Mouse (Mus musculus): ENCODE data around the gene Rhcg.

The Rhcg gene

DNA sequence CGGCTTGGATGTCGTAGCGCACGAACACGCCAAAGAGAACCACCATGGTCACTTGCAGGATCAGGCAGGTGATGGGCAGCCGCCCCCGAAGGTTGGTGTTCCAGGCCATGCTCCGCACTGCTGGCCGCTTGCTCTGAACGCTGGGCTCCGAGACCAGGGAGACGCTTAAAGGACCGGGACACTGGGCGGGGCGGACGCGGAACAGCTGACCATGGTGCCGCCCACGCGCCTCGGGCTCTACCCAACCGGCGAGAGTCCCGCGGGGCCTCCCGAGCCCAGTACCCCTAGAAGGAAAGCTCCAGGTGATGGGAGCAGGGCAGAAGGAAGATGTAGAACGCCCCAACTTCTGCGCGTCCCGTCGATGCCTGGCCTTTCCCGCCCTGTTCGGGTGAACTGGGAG is at the start of gene Rhcg:
Gene Rhcg (minus strand): TSS at position 240 of the 400 bp plus-strand sequence.
- no peak for DNase-seq

GRCm38 (mm10) chr7:79666690-79667089 is 49.2 kb upstream of the Rhcg start:
- DNase-seq = no peak

DNA sequence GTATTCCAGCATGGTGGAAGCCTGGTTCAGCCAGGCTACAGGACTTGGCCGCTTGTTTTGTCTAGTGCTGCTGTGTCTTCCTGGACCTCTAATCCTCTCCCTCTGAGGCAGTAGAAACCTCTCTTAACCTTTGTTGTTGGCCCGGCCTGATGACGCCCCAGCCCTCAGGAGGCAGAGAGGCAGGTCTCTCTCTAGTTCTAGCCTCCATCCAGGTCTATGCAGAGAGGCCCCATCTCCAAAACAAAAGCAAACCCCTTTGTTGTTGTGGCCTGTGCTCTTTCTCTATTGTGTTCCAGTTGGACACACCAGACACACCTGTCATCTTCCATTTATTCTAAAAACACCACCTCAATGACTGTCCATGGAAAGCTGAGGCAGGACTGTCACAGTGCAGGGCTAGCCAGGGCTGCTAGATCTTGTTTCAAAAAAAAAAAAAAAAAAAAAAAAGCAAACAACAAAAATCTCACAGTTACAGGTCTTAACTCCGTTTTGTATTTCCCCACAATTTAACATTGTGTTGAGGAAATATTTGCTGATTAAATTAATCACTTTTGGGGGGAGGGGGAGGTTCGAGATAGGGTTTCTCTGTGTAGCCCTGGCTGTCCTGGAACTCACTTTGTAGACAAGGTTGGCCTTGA is 43.9 kb upstream of the Rhcg start:
- peak; percentile 5 for DNase-seq

DNA sequence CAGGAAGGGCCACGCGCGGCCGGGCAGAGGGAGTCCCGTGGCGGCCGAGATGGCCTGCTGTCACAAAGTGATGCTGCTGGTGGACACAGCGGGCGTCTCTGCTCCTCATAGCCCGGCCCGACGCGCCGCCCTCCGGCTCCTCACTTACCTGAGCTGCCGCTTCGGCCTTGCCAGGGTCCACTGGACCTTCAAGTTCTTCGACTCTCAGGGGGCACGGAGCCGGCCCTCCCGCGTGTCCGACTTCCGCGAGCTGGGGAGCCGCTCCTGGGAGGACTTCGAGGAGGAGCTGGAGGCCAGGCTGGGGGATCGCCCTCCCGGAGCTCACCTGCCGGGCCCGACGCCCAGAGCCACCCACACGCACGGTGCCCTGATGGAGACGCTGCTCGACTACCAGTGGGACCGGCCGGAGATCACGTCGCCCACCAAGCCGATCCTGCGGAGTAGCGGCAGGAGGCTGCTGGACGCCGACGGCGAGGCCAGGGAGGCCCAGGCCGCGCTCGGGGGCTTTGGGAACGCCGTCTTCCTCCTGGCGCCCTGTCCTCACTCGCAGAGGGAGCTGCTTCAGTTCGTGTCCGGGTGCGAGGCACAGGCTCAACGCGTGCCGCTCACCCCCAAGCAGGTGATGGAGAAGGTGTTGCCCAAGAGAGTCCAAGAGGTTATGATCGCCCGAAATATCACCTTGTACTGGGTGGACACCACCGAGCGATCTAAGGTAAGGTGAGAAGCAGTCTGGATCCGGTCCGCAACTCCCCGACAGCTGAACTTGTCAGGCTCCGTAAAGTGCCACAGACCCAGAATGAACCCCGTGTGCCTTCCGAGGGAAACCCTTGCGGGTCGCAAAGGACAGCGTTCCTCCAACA is 43.1 kb upstream of the Rhcg start:
- peak; percentile 19 for DNase-seq

GRCm38 (mm10) chr7:79659578-79660290 is 42.3 kb upstream of the Rhcg start, which contains the start of gene Ticrr:
Ticrr (plus strand) TSS chr7:79660196.
- DNase-seq = peak; percentile 97

- DNase-seq = no peak
Observed at GRCm38 (mm10) chr7:79654586-79654985, 37.1 kb upstream of the Rhcg start.

DNA sequence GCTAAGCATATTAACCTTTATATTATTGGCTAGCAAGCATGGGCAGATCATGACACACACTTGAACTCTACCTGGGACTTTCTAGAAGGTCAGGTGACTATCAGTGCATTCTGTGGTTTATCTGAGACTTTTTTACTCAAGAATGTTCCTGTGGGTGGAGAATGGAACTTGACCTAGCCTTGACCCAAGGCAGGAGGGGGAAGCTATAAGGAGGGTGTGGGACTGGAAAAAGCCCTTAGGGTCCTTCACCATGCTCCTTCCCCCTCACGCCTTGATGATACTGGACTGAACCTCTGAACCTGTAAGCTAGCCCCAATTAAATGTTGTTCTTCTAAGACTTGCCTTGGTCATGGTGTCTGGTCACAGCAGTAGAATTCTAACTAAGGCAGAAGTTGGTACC is 36.7 kb upstream of the Rhcg start:
- DNase-seq = no peak

- DNase-seq = peak; percentile 40
Observed at GRCm38 (mm10) chr7:79649005-79649404, 31.5 kb upstream of the Rhcg start.

DNA sequence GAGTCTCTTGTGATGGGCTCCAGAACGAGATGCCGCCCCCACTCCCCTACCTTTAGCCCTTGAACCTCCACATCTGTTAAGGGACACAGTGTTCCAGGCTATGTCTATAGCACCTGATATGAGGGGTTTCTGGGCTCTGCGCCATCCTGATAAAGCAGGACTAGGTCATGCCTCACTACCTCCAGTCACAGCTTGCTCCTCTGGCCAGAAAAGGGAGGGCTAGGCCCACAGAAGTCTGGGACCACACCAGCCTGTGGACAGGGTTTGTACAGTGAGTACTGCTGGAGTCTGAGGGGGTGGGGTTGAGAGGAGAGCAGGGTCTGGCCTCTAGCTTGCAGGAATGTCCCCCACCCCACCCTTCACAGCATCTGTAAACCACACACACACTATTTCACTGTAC is 29.8 kb upstream of the Rhcg start:
- no peak for DNase-seq

DNA sequence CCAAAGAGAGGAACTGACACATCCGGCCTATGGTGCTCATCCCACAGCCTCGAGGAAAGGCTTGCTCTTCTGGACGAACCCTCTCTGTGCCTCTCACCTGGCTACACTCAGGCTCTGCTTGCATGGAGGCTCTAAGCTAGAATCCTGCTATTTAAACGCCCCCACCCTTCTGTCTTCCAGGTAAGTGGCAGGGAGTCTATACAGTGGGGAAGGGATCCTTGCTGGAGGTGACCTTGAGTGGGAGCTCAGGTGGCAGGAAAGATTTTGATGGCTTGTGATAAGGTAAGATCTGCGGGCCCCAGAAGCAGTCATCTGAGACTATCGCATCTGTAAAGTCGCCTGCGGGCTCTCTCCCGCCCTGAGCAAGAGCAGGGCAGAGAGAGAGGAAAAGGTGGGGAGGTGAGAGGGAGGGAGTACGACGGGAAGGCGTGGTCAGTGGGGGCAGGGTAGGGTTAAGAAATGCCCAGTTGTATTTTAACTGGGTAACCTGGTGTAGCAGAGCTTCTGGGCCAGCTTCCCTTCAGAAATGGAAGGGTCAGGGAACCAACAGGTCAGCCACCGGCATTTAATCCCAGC is 14.4 kb upstream of the Rhcg start:
- no peak for DNase-seq

GRCm38 (mm10) chr7:79628271-79628913 is 10.9 kb upstream of the Rhcg start:
- DNase-seq = no peak

DNA sequence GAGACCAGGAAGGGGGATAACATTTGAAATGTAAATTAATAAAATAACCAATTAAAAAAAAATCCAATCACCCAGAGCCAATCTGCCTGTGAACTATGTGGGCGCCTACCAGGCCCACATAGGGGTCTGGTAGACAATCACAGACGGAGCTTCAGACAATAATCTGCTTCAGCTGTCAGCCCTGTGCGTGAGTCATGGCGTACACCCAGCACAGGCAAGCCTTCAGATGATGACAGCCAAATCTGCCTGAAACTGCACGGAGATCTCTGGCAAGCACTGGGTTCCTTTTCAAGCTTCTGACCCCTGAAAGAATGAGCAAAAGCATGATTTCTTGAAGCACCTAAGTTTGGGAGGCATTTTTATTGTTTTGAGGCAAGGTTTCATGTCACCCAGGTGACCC is 8.7 kb upstream of the Rhcg start:
- no peak for DNase-seq

DNA sequence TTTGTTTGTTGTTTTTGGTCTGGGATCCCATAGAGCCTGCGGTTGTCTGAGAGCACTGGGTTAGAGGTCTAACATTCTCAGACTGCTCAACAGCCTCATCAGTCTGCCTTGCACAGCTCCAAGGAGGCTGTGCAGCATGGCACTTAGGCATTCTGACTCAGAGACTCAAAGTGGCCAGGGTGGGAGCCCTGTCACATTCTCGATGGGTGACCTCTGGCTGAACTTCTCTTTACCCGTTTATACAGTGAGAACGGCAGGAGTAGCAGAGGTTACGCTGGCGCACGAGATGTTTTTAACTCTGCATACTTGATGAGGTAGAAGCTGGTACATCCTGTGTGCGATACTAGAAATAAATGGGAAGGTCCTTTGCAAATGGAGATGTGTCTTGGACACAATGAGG is 5.6 kb upstream of the Rhcg start:
- no peak for DNase-seq

DNA sequence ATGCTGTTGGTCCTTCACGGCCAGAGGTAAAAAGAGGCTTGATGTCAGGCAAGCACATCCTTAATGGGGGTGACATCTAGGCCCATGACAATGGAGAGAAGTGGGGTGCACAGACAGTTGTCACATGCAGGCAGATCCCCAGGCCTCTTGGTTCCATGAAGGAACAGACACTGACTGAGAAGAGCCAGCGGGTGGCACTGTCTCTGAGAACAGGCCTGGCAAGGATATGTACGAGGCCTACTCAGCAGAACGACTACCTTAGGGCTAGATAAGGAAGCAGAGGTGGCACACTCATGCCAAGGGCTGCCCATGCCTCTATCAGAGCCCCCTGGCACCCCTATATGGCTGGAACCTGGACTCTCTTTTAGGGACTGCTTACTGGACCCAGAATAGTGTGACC is 2.0 kb upstream of the Rhcg start:
- DNase-seq = no peak

DNA sequence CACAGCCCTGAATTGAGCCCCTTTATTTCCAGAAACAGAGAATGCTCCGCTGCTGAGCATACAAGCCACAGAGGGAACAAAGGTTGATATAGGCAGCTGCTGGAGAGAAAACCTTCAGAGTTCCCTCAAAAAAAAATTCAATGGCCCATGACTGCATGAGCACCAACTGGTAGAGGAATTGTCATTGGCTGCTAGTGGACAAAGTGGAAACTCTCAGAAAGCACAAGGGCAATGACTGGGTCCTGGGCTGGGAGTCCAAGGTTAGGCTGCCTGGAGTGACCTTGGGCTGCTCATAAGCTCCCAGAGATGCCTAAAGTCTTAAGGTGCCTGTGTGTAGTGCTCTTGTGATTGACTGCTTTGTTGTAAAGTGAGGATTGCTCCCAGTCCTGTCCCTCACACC is 1.5 kb downstream of the Rhcg start:
- DNase-seq = no peak

- no peak for DNase-seq
Observed at GRCm38 (mm10) chr7:79615008-79615407, 2.4 kb downstream of the Rhcg start.

- DNase-seq = no peak
Observed at GRCm38 (mm10) chr7:79613314-79613713, 4.1 kb downstream of the Rhcg start.

- peak; percentile 44 for DNase-seq
Observed at GRCm38 (mm10) chr7:79612783-79613182, 4.7 kb downstream of the Rhcg start.

GRCm38 (mm10) chr7:79611901-79612300 is 5.6 kb downstream of the Rhcg start:
- no peak for DNase-seq

DNA sequence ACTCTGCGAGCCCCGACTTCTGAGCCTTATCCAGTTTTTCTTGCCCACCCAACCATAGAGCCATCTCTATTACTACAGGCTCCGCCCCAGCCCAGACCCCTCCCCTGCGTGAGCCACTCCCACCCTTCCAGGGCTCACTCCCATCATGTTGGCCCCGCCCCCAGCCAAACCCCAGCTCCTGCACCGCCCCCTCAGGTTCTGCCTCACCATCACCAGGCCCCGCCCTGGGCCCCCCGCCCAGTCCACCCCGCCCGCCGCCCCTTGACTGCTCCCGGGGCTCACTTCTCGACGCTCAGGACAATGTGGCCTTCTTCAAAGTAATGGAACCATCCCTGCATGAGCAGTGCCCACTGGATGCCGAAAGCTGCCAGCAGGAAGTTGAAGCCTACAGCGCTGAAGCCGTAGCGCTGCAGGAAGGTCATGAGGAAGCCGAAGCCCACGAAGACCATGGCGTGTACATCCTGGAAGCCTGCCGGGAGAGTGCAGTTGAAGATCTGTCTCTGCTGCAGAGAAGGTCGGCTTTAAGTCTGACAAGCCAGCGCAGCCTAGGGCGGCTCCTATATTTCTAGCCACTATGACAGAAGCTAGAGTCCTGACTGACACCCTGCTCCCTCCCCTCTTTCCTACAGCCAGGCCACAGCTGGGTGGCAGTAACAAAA is 10.1 kb downstream of the Rhcg start:
- DNase-seq = peak; percentile 19

GRCm38 (mm10) chr7:79606766-79607165 is 10.7 kb downstream of the Rhcg start:
- DNase-seq = no peak

DNA sequence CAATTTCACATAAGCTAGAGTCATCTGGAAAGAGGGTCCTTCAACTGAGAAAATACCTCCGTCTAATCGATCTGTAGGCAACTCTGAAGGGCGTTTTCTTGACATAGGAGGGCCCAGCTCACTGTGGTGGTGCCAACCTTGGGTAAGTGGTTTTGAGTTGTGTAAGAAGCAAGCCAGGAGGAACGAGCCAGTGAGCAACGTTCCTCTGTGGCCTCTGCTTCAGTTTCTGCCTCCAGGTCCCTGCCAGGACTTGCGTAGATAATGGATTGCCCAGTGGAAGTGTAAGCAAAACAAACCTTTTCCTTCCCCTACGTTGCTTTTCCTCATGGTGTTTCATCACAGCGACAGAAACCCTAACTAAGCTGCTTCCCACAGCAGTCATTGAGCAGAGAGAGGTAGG is 15.5 kb downstream of the Rhcg start:
- DNase-seq = no peak

All from thymus, postnatal 25 days (tissue).